Mouse (Mus musculus) liver, embryonic 11.5 days (tissue): ENCODE measurements at regions not wholly inside any gene's neighbourhood (a gene's known extent, or its start where the extent isn't known, plus 50 kb on each side); places are given as distances from the start of the nearest gene placed in this dataset.
"Not testable (repeated sequence)": the region's sequence is repeated elsewhere in the genome, so short reads cannot be mapped to it uniquely, and the experiment has no call there.

ENCODE experiments used
- ATAC-seq: fragments of 200-750 bp; cut with Nextera tagmentation; replicated peaks from 2 replicates; pipeline ENCODE4 v1.8.0; 2017; ENCODE audit warnings: moderate number of reproducible peaks, mild to moderate bottlenecking, moderate TSS enrichment, moderate library complexity; ENCODE audit not compliant: low FRiP score
- DNase-seq: peaks from one replicate; pipeline ENCODE4 v3.0.0-alpha.2; 2017; ENCODE audit warnings: low spot score
- H3K27ac ChIP-seq: fragments of 300-500 bp; sonication (generic); 2 replicates; pipeline ENCODE4 v1.5.1; 2014; ENCODE audit warnings: mild to moderate bottlenecking, low read depth, low read length, control low read depth
- H3K27me3 ChIP-seq: fragments of 300-500 bp; sonication (generic); replicated peaks from 2 replicates; pipeline ENCODE4 v1.6.1; 2014; ENCODE audit warnings: low read length, mixed read lengths; ENCODE audit not compliant: control insufficient read depth, insufficient read depth
- H3K36me3 ChIP-seq: fragments of 300-500 bp; sonication (generic); 2 replicates; pipeline ENCODE4 v1.6.1; 2014; ENCODE audit warnings: mild to moderate bottlenecking, low read length, moderate library complexity, mixed read lengths; ENCODE audit not compliant: control insufficient read depth, insufficient read depth
- H3K4me1 ChIP-seq: fragments of 300-500 bp; sonication (generic); replicated peaks from 2 replicates; pipeline ENCODE4 v1.6.1; 2014; ENCODE audit warnings: low read length, mixed read lengths; ENCODE audit not compliant: control insufficient read depth, insufficient read depth
- H3K4me2 ChIP-seq: fragments of 300-500 bp; sonication (generic); 2 replicates; pipeline ENCODE4 v1.6.1; 2014; ENCODE audit warnings: mild to moderate bottlenecking, control low read depth, moderate library complexity
- H3K4me3 ChIP-seq: fragments of 300-500 bp; sonication (generic); 2 replicates; pipeline ENCODE4 v1.5.1; 2014; ENCODE audit warnings: low read depth, low read length, control low read depth
- H3K9ac ChIP-seq: fragments of 300-500 bp; sonication (generic); 2 replicates; pipeline ENCODE4 v1.6.1; 2014; ENCODE audit warnings: low read depth, low read length, control low read depth
- H3K9me3 ChIP-seq: fragments of 300-500 bp; sonication (generic); 2 replicates; pipeline ENCODE4 v1.6.1; 2016; ENCODE audit warnings: low read length, inconsistent platforms, mixed read lengths; ENCODE audit not compliant: control insufficient read depth
- WGBS: fragments of 180-500 bp; shearing (Covaris S2); extraction: QIAGEN DNeasy Blood & Tissue Kit; methylation state at CpG from one replicate; pipeline ENCODE4 v1.1.7; 2014; 5-methylcytosine and 5-hydroxymethylcytosine counted together

DNA sequence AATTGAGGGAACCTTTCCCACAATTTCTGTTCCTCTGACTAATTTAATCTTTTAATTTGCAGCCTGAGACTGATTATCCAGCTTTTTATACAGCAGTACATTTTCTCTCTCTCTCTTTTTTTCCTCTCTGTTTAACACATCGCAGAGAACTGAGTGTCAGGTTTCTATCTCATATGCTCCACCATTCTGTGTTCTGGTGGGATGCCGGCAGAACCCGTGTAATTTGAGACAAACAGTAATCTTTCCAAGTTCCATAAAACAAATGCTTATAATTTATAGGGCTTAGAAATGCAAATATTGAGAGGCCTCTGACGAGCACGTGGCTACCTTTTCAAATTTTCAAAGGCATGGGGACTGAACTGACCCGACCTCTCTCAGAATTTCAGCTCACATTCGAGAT, 59.1 kb downstream of the Zbtb18 start:
- Histone ChIP-seq H3K27ac (no peak overlapping the region), H3K4me2 (no peak overlapping the region), H3K27me3 (no peaks in the 10 kb centered on the region), H3K9me3 (no peaks in the 10 kb centered on the region), H3K36me3 (no peaks in the 10 kb centered on the region), H3K9ac (no peak overlapping the region), H3K4me3 (no peak overlapping the region), H3K4me1 (no peaks in the 10 kb centered on the region)
- WGBS = 71% methylated on average over 7 of the region's 7 CpGs
- no peak for ATAC-seq
- DNase-seq = no peak

DNA sequence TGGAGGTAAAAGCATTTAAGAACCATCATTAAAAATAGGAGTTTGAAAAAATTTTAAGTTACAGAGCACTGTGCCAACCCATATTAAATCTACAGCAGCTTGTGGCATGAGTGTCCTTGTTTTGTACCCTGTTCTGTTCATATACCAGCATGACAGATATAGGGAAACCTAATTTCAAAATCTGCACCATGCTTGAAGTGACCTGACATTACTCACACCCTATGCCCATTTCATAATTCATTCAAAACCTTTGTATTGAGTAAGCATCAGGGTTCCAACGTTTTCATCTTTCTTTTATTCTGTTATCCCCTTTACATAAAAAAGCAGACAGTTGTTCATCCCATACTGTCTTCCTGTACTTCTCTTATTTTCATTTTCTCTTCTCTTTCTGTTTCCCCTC, 61.8 kb downstream of the Zbtb18 start:
- H3K27me3 ChIP-seq = no peaks in the 10 kb centered on the region
- DNase-seq = no peak
- no peak overlapping the region for H3K9ac ChIP-seq
- H3K36me3 ChIP-seq = no peaks in the 10 kb centered on the region
- H3K4me1 ChIP-seq = no peaks in the 10 kb centered on the region
- H3K27ac ChIP-seq = no peak overlapping the region
- H3K9me3 ChIP-seq = no peaks in the 10 kb centered on the region
- 56% methylated on average over 1 of the region's 1 CpGs for WGBS
- H3K4me3 ChIP-seq = no peak overlapping the region
- no peak for ATAC-seq
- no peak overlapping the region for H3K4me2 ChIP-seq

- WGBS = 89% methylated on average over 2 of the region's 2 CpGs
- Histone ChIP-seq H3K4me3 (no peak overlapping the region), H3K36me3 (no peaks in the 10 kb centered on the region), H3K4me1 (no peaks in the 10 kb centered on the region), H3K27ac (no peak overlapping the region), H3K9ac (no peak overlapping the region), H3K9me3 (no peaks in the 10 kb centered on the region), H3K27me3 (no peaks in the 10 kb centered on the region), H3K4me2 (no peak overlapping the region)
- no peak for ATAC-seq
- DNase-seq = no peak
These were observed 62.6 kb downstream of the Zbtb18 start for GRCm38 (mm10) chr1:177504743-177505142.

DNA sequence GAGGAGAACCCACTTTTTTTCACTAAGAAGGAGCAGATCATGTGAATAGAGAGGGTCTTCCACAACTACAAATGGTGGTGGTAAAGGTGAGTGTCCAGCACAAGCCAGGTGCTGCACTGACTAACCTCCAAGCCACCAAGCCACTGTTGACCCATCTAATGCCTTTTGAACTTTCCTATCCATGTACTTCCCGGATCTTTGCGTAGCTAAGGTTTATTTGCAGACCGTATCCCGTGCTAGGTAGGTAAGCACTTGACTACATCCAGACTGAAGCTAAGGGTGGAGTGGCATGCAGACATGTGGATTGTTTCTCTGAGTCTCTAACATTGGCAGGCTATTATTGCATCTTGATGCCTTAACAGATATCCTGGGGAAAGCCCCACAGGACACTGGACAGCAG, 65.2 kb downstream of the Zbtb18 start:
- not testable (repeated sequence) for DNase-seq, H3K4me3 ChIP-seq, H3K9me3 ChIP-seq, H3K27me3 ChIP-seq, H3K27ac ChIP-seq, H3K4me2 ChIP-seq, H3K4me1 ChIP-seq, ATAC-seq, H3K9ac ChIP-seq, H3K36me3 ChIP-seq
- 78% methylated on average over 4 of the region's 4 CpGs for whole genome bisulfite sequencing

GRCm38 (mm10) chr1:177509786-177510185, 67.6 kb downstream of the Zbtb18 start:
- DNase-seq = no peak
- Histone ChIP-seq H3K27ac (no peak overlapping the region), H3K9ac (no peak overlapping the region), H3K4me1 (no peaks in the 10 kb centered on the region), H3K9me3 (no peaks in the 10 kb centered on the region), H3K4me2 (no peak overlapping the region), H3K27me3 (no peaks in the 10 kb centered on the region), H3K36me3 (no peaks in the 10 kb centered on the region), H3K4me3 (no peak overlapping the region)
- WGBS = 81% methylated on average over 10 of the region's 10 CpGs
- ATAC-seq = no peak

- no peak overlapping the region for H3K9ac ChIP-seq
- no peaks in the 10 kb centered on the region for H3K9me3 ChIP-seq
- DNase-seq (no peak), ATAC-seq (no peak)
- no peaks in the 10 kb centered on the region for H3K36me3 ChIP-seq
- 79% methylated on average over 2 of the region's 2 CpGs for WGBS
- H3K27ac ChIP-seq = no peak overlapping the region
- no peak overlapping the region for H3K4me2 ChIP-seq
- H3K4me3 ChIP-seq = no peak overlapping the region
- no peaks in the 10 kb centered on the region for H3K4me1 ChIP-seq
- no peaks in the 10 kb centered on the region for H3K27me3 ChIP-seq
These were observed 70.0 kb downstream of the Zbtb18 start for GRCm38 (mm10) chr1:177512116-177512515.

DNA sequence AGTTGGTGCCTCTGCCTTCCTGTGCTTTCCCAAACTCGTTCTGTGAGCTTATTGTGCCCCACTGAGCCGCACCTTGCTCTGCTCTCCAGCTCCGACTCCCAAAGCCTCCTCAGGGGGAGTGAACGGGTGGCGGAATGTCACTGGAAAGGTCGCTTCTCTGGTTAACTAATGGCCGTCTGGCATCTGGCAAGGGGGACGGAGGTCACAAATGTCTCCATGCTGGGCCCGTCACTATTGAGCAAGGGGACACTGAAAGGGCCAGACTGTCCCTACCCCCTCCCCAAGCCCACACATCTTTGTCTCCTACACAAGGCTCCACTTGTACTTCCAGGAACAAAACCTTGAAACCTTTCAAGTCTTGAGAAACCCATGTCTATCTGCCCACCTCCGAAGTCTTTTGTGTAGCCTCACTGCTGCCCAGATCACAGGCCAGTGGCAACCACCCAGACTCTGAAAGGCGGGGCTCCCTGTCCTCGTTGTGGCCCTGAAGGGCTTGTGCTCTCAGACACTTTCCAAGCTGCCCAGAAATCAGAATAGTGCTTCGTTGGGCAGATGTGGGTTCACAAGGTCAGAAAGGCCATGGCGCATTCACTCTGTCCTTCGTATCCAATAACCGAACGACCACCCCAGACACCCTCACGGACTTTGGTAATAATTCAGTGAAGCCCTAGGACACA, 75.9 kb downstream of the Zbtb18 start:
- no peak overlapping the region for H3K4me2 ChIP-seq
- DNase-seq = no peak
- no peak overlapping the region for H3K9ac ChIP-seq
- H3K9me3 ChIP-seq = no peaks in the 10 kb centered on the region
- no peaks in the 10 kb centered on the region for H3K4me1 ChIP-seq
- no peak overlapping the region for H3K27ac ChIP-seq
- H3K36me3 ChIP-seq = no peaks in the 10 kb centered on the region
- H3K27me3 ChIP-seq = no peaks in the 10 kb centered on the region
- 57% methylated on average over 18 of the region's 18 CpGs for WGBS
- ATAC-seq = no peak
- H3K4me3 ChIP-seq = no peak overlapping the region

DNA sequence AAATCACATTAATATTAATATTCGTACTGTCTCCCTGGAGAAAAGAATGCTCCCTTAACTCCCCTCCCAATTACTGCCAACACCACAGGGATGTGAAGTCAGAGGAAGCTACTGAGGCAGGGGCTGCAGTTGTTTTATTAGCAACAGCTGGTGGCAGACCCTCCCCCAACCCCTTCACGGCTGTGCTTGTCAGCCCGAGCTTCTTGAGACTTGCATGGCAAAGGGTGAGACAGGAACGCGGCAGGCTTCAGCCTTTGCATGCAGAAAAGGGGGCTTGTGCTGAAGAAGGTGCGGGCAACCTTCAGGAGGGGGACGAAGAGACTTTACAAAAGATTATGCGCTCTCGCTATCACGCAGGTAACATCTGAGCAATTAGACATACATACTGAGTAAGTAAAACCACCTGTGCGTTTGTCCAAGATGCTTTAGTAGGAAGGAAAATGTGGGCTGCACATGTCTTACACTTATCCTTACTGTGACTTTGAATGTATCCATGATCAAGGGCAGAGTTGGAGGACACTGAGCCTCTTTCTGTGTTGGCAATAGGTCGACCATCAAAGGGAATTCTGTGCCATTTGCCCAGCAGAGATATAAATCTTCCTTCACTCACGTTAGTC, 76.9 kb downstream of the Zbtb18 start:
- Histone ChIP-seq H3K4me3 (no peak overlapping the region), H3K9ac (no peak overlapping the region), H3K27ac (no peak overlapping the region), H3K36me3 (no peaks in the 10 kb centered on the region), H3K9me3 (no peaks in the 10 kb centered on the region), H3K27me3 (no peaks in the 10 kb centered on the region), H3K4me1 (no peaks in the 10 kb centered on the region), H3K4me2 (no peak overlapping the region)
- WGBS = 46% methylated on average over 13 of the region's 13 CpGs
- DNase-seq (no peak), ATAC-seq (no peak)

GRCm38 (mm10) chr1:177521110-177521509, 79.0 kb downstream of the Zbtb18 start:
- ATAC-seq (no peak), DNase-seq (no peak)
- Histone ChIP-seq H3K36me3 (no peaks in the 10 kb centered on the region), H3K4me1 (no peaks in the 10 kb centered on the region), H3K4me2 (no peak overlapping the region), H3K4me3 (no peak overlapping the region), H3K27me3 (no peaks in the 10 kb centered on the region), H3K27ac (no peak overlapping the region), H3K9me3 (no peaks in the 10 kb centered on the region), H3K9ac (no peak overlapping the region)
- WGBS = 80% methylated on average over 2 of the region's 2 CpGs
